Mouse (Mus musculus): ENCODE data around the gene Polg2.

DNA sequence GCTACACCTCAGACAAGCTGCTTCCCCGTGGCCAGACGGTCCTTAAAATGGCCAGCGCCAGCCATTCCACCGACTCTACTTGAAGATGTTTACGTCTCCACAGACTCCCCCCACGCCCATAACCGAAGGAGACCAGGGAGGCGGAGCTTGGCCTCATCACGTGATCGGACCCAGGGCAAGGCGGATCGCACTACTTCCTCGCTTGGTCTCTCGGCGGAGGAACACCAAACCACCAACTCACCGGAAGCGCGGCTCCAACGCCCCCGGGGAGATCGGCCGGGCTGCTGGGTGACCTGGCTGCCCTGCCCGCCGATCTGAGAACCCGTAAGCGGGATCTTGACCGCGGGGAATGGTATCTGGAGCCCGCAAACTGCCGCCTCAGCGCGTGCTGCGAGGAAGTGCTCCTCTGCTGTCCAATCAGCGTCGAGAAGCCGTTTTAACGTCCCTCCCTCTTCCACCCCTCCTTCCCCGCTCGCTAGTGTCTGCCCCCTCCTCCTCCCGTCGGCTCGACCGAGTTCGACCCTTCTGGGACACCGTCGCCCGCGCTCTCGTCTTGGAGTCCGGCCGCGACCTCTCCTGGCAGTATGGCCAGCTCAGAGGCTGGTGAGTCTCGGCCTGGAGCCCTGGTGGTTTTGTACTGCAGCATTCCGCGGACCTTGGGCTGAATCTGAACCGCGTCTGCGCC, 9.6 kb upstream of the Polg2 start, which contains the start of the genes Ddx5 and Cep95:
- TF ChIP-seq POLR2A (IDR thresholded peaks at IDR 0.05; ENCODE audit: borderline replicate concordance, insufficient read depth, low read length) (peak; percentile 81), CTCF (IDR thresholded peaks at IDR 0.05; ENCODE audit: borderline replicate concordance, insufficient read depth, low read depth, low read length) (no peak)

Data from cerebellum, adult 2 months (tissue).